1 mouse cellular context compared by ENCODE assay signal in genomic region chr13:21812092-21812491, GRCm38 (mm10).
TF ChIP-seq lines count a peak whose summit lies in the region.

No protein-coding gene starts in this region.

TF ChIP-seq in myocyte, 11 proteins besides CTCF, POLR2A, EP300 and RAD21:
- TF ChIP-seq USF1 (IDR thresholded peaks at IDR 0.05; ENCODE audit: low read depth) (peak; percentile 11), POLR2AphosphoS2 (IDR thresholded peaks at IDR 0.05; ENCODE audit: insufficient read length, low read depth) (peak; percentile 33)
